Mouse (Mus musculus) testis, adult 2 months (tissue): ENCODE data around the gene Tiparp. TPM values are rescaled to one million over a fixed set of nuclear protein-coding genes. Genes with fewer than 3 reads are reported as not detected.
A peak's percentile ranks its signal among the peaks of the same experiment; 100 is the strongest.

Experiments used
- H3K27ac ChIP-seq: fragments of 200-500 bp; 2 replicates; pipeline ENCODE4 v1.5.1; 2012; ENCODE audit warnings: low read depth, low read length; ENCODE audit not compliant: control insufficient read depth, insufficient read depth
- H3K27me3 ChIP-seq: fragments of 200-500 bp; 2 replicates; pipeline ENCODE4 v1.6.1; 2012; ENCODE audit warnings: mild to moderate bottlenecking, low read length, moderate library complexity; ENCODE audit not compliant: control insufficient read depth, insufficient read depth
- H3K36me3 ChIP-seq: fragments of 200-500 bp; 2 replicates; pipeline ENCODE4 v1.6.1; 2012; ENCODE audit warnings: mild to moderate bottlenecking, low read length; ENCODE audit not compliant: control insufficient read depth, insufficient read depth
- H3K4me1 ChIP-seq: fragments of 200-500 bp; 2 replicates; pipeline ENCODE4 v1.6.1; 2012; ENCODE audit warnings: low read length; ENCODE audit not compliant: control insufficient read depth, insufficient read depth
- H3K4me3 ChIP-seq: fragments of 200-500 bp; 2 replicates; pipeline ENCODE4 v1.5.1; 2012; ENCODE audit warnings: low read depth, mild to moderate bottlenecking, low read length, moderate library complexity, mixed read lengths; ENCODE audit not compliant: control insufficient read depth
- CTCF ChIP-seq: fragments of 200-500 bp; IDR thresholded peaks from 2 replicates; pipeline ENCODE4 v1.5.1; 2012; ENCODE audit warnings: low read depth, mild to moderate bottlenecking, inconsistent platforms, low read length, moderate library complexity; ENCODE audit not compliant: control insufficient read depth, insufficient read depth, insufficient replicate concordance
- POLR2A ChIP-seq: fragments of 200-500 bp; IDR thresholded peaks from 2 replicates; pipeline ENCODE4 v1.6.1; 2012; ENCODE audit warnings: low read depth, mild to moderate bottlenecking, inconsistent platforms, low read length, moderate library complexity; ENCODE audit not compliant: control insufficient read depth
- polyA plus RNA-seq: library from polyadenylated mRNA; depleted of rRNA; stranded (reverse); fragments of >200 nt; gene quantifications from 2 replicates; pipeline ENCODE4 v1.2.3, GENCODE M21; 2012

The Tiparp gene
- polyA plus RNA-seq, 1 experiment: 3.7 TPM

DNA sequence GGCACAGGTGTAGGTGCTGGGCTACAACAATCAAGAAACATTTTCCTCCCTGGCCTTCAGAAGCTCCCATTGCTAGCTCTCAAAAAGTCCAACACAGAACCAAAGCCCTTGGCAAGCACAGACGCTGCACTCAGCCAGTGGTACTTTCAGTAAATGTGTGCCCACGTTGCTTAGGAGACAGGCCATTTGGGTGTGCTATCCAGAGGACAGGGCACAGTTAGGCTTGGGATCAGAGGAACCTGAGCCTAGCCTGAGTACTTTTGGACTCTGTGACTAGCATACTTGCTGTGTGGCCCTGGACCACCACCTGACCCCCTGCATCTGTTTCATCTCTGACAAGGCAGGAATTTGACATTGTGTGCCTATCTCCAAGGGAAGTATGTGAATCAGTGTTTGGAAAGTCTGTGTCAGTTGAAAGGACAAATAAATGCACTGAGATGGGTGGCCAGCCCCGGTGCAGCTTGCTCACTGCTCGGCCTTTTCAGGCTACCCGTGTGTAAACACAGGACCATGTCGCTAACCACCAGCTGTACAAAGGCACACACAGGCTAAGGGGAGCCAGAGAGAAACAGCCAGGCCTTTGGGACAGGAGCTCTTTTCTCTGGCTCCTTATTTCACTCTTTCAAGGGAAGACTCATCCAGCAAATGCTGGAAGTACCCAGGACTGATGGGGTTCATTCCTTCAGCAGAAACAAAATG, 35.9 kb downstream of the Tiparp start:
- no peak for TF ChIP-seq POLR2A
- no peaks in the 10 kb centered on the region for H3K36me3 ChIP-seq
- H3K27ac ChIP-seq: no peak overlapping the region
- H3K4me1 ChIP-seq: no peaks in the 10 kb centered on the region
- no peaks in the 10 kb centered on the region for H3K27me3 ChIP-seq
- H3K4me3 ChIP-seq: no peak overlapping the region

DNA sequence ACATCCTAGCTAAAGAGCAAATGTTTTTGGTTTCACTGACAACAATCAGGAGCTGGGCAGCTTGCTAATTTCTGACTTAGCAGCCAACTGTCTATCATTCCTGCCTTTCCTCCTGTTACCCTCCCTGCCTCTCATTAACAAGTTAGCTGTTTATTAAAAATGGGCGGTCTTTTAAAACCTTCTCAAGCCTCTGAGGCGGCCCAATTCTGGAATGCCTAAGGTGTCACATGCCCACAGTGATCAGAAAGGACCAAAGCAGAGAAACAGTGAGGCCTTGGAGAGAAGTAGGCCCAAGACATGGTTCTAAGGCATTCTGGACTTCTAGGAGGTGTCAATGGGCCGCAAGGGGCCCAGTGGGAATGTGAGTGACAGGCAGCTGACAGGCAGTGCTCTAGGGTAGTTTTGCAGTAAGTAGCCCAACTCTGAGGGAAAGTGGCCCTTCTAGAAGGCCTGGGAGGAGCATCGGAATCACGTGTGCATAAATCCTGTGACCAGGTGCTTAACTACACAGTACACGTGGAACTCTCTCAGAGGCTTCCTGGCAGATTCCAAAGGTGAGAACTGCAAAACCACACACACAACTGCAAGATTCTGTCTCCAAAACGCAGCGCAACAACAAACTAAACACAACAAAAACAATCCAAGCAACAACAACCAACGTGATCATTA, 37.6 kb downstream of the Tiparp start:
- peaks cover 2% of the 10 kb centered on the region; the same call in 1 of the 2 replicates for H3K4me1 ChIP-seq
- TF ChIP-seq POLR2A (no peak), CTCF (no peak)
- no peak overlapping the region for H3K27ac ChIP-seq
- no peaks in the 10 kb centered on the region for H3K36me3 ChIP-seq
- no peak overlapping the region for H3K4me3 ChIP-seq
- no peaks in the 10 kb centered on the region for H3K27me3 ChIP-seq

DNA sequence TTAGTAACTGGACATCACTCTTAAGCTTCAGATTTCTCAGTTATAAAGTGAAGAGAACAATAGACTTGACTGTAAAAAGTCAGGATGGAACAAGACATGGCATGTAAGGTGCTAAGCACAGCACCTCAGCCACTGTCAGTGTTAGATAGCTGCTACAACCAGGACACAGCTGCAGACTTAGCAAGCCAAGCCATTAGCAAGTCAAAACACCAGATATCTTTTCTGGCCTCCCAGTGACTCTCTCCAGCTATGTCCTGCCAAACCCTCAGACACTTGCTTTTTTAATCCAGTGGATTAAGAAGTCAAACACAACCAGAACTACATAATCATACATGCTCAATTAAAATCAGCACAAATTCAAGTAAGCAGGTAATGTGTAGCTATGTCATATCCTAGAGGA, 41.7 kb downstream of the Tiparp start:
- TF ChIP-seq POLR2A (no peak), CTCF (no peak)
- H3K4me1 ChIP-seq: peaks cover 2% of the 10 kb centered on the region; the same call in 1 of the 2 replicates

DNA sequence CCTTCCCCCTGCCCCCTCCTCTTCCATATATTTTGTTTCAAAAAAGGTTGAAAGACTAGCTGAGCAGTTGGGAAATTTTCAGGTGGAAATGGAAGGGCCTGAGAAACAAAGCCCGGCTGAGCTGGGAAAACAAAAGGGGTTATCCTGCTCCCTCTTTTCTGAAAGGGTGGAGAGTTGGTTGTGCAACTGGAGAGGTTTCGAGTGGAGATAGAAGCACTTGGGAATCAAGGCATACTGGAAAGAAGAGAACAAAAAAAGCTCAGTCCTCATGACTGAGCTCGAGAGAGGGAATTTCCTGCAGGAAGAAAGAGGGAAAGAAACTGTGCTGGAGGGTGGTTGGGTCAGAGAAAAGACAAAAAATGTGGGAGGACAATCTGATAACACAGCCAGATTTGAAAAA, 45.3 kb downstream of the Tiparp start:
- no peak for TF ChIP-seq CTCF
- TF ChIP-seq POLR2A: no peak
- peaks cover 9% of the 10 kb centered on the region for H3K4me1 ChIP-seq
- H3K27me3 ChIP-seq: no peaks in the 10 kb centered on the region
- H3K4me3 ChIP-seq: no peak overlapping the region
- H3K27ac ChIP-seq: no peak overlapping the region
- H3K36me3 ChIP-seq: no peaks in the 10 kb centered on the region

More for the DNA sequence above, 41.7 kb downstream of the Tiparp start:
- Histone ChIP-seq H3K36me3 (no peaks in the 10 kb centered on the region), H3K27ac (no peak overlapping the region), H3K27me3 (no peaks in the 10 kb centered on the region), H3K4me3 (no peak overlapping the region)

DNA sequence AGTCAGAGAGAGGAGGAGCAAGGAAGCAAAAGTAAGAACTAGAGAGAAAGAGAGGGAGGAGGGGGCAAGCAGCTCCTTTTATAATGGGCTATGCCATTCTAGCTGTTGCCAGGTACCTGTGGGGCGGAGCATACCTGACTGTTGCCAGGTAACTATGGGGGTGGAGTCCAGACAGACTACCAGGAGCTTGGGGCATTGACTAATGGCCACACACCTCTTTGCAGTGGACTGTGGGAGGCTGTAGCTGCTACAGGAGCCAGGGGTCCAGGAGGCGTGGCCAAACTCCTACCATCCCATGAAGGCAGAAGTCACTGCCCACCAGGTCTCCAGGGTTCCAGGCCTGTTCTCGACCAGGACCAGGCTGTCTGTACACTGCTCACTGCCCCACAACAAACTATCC, 49.4 kb downstream of the Tiparp start:
- peaks cover 7% of the 10 kb centered on the region for H3K4me1 ChIP-seq
- H3K27me3 ChIP-seq: no peaks in the 10 kb centered on the region
- no peak overlapping the region for H3K27ac ChIP-seq
- H3K4me3 ChIP-seq: peak overlapping the region; percentile 40
- TF ChIP-seq CTCF (no peak), POLR2A (no peak)
- no peaks in the 10 kb centered on the region for H3K36me3 ChIP-seq

DNA sequence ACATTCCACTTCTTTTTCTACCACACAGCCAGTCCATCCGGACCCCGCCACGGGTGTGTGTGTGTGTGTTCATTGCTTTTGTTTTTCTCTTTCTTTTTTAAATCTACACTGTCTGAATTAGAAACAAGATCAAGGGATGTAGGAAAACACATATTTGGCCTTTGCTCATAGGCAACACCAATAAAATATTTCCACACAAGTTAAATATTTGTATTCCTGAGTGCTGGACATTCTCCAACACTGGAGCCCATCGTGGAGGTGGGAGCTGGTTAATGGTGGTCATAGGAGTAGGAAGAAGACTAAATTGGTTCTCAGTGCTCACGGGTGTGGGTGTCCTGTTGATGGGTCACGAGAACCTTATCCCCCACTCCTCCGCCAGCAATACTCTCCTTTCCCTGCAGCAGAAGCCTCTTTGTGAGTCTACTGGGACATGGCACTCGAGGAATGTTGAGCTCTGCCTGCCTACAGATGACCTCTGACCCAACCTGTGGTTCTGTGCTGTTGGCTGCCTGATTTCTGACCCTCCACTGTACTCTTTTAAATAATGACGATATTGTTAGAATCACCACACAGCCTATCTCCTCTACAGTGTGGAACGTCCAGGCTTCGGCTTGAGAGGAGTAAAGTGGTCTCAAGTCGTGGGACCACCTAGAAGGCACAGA, 51.2 kb downstream of the Tiparp start:
- Histone ChIP-seq H3K27ac (no peak overlapping the region), H3K4me3 (no peak overlapping the region), H3K4me1 (peaks cover 7% of the 10 kb centered on the region), H3K27me3 (no peaks in the 10 kb centered on the region), H3K36me3 (no peaks in the 10 kb centered on the region)
- TF ChIP-seq CTCF (no peak), POLR2A (no peak)

DNA sequence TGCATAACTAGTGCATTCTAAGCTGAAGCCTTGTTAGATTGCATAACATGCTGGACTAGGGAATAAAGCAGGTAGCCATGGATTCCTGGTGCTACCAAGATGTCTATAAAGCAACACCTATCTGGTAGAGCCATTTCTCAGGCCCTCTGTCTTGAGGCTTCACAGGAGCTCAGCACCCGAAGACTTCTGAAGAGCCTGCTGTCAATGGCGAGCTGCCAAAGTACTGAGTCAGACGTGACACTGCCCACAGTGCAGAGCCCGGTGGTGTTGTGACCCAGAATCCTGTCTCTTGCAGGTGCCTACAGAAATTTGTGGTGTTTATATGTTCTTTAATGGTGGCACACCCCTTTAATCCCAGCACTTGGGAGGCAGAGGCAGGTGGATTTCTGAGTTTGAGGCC, 53.4 kb downstream of the Tiparp start:
- Histone ChIP-seq H3K4me3 (no peak overlapping the region), H3K27ac (no peak overlapping the region), H3K36me3 (no peaks in the 10 kb centered on the region), H3K27me3 (no peaks in the 10 kb centered on the region), H3K4me1 (peaks cover 12% of the 10 kb centered on the region)
- no peak for TF ChIP-seq POLR2A
- TF ChIP-seq CTCF: no peak
